Mouse (Mus musculus): ENCODE results near the gene Ubfd1.

- TF ChIP-seq POLR2A (IDR thresholded peaks at IDR 0.05; ENCODE audit: borderline replicate concordance, control insufficient read depth, low read depth, low read length) (no peak), CTCF (IDR thresholded peaks at IDR 0.05; ENCODE audit: control insufficient read depth, insufficient read depth, low read length) (no peak)
Observed at GRCm38 (mm10) chr7:122046813-122047212, 20.2 kb upstream of the Ubfd1 start.
